8 mouse cellular contexts compared by ENCODE assay signal in genomic region chr3:83841095-83841850, GRCm38 (mm10). TPM values are rescaled to one million over a fixed set of nuclear protein-coding genes. Genes with fewer than 3 reads are reported as not detected.
A peak's percentile ranks its signal among the peaks of the same experiment; 100 is the strongest.
DNase-seq lines count a peak whose midpoint lies in the region; ATAC-seq and TF ChIP-seq lines count a peak whose summit lies in the region.

Tlr2 (minus strand) TSS chr3:83841767.

- H3K79me2 ChIP-seq in CH12.LX (replicated peaks; ENCODE audit: control insufficient read depth, extremely low read depth, insufficient read depth, poor library complexity, severe bottlenecking) = no peaks in the 10 kb centered on the region

- WGBS in forebrain, postnatal 0 days = under 1% methylated on average over 35 of the region's 35 CpGs
- under 1% methylated on average over 35 of the region's 35 CpGs for WGBS in hindbrain, embryonic 10.5 days

- in situ Hi-C loops in CH12.LX (cut with MboI; ENCODE audit: low pct_ligation_motif_present, low pct_unique_long_range_greater_than_20kb, low sequenced_read_pairs) = no loop called here

- TF ChIP-seq EP300 in CH12.LX (IDR thresholded peaks at IDR 0.05; ENCODE audit: low read length) = peak; percentile 88

- peak within 1 kb of the TSS; percentile 24 for H3K4me2 ChIP-seq in CH12.LX (ENCODE audit: insufficient read depth, low read depth, poor library complexity, severe bottlenecking)
- H3K4me2 ChIP-seq in forebrain, postnatal 0 days (ENCODE audit: low read depth) = peak within 1 kb of the TSS; percentile 74

- H3K36me3 ChIP-seq in CH12.LX (replicated peaks in 1 of 2; ENCODE audit: control insufficient read depth in 1 of 2, insufficient read depth in 1 of 2, low read length in 1 of 2) = peaks cover 15 to 33% of the 10 kb centered on the region in 2 experiments
- no peaks in the 10 kb centered on the region for H3K36me3 ChIP-seq in forebrain, postnatal 0 days (ENCODE audit: insufficient read depth)
- no peaks in the 10 kb centered on the region for H3K36me3 ChIP-seq in hindbrain, embryonic 10.5 days

- peak; percentile 60 for TF ChIP-seq RAD21 in CH12.LX (IDR thresholded peaks at IDR 0.05; ENCODE audit: low read depth, low read length)

- no peaks in the 10 kb centered on the region for H3K9me3 ChIP-seq in CH12.LX (replicated peaks; ENCODE audit: low read length)
- H3K9me3 ChIP-seq in forebrain, postnatal 0 days (ENCODE audit: low read length) = no peaks in the 10 kb centered on the region
- H3K9me3 ChIP-seq in hindbrain, embryonic 10.5 days = no peaks in the 10 kb centered on the region

- DNase-seq in CH12.LX (ENCODE audit: extremely low read depth) = peak; percentile 72
- peak; percentile 90 to 92 for DNase-seq in adrenal gland, postnatal 36 days
- DNase-seq in forebrain, postnatal 0 days = peak; percentile 10
- peak; percentile 67 for DNase-seq in hindbrain, embryonic 10.5 days (ENCODE audit: low spot score)
- peak; percentile 10 to 39 for DNase-seq in left cerebral cortex, postnatal 36 days (ENCODE audit: low spot score in 2 of 2)
- peak; percentile 19 to 20 for DNase-seq in right cerebral cortex, adult 2 months (ENCODE audit: low spot score in 2 of 2)
- DNase-seq in urinary bladder, adult 18-20 months (ENCODE audit: low spot score in 2 of 2) = peak; percentile 74 to 85

- peak within 1 kb of the TSS; percentile 34; the same call in 1 of the 2 replicates for H3K27ac ChIP-seq in CH12.LX (ENCODE audit: insufficient read depth, low read depth)
- H3K27ac ChIP-seq in forebrain, postnatal 0 days (ENCODE audit: low read depth, low read length) = no peak within 1 kb of the TSS
- H3K27ac ChIP-seq in hindbrain, embryonic 10.5 days = peak within 1 kb of the TSS; percentile 78

- dilution Hi-C loops in CH12.LX (cut with MboI; ENCODE audit: extremely low pct_ligation_motif_present, extremely low pct_unique_long_range_greater_than_20kb, low sequenced_read_pairs) = no loop called here

- TF ChIP-seq CTCF in CH12.LX (conservative IDR thresholded peaks at IDR 0.05 in 1 of 2, IDR thresholded peaks at IDR 0.05 in 1 of 2; ENCODE audit: low read depth in 2 of 2, low read length in 2 of 2) = peak in 1 of 2 experiments; percentile 71; a peak in 2 of 4 replicates
- TF ChIP-seq CTCF in forebrain, postnatal 0 days (IDR thresholded peaks at IDR 0.05; ENCODE audit: low read depth) = peak; percentile 28; the same call in 1 of the 2 replicates

- peaks cover 18 to 56% of the 10 kb centered on the region in 2 experiments for H3K4me1 ChIP-seq in CH12.LX (ENCODE audit: control insufficient read depth in 1 of 2, insufficient read depth in 2 of 2)
- no peaks in the 10 kb centered on the region for H3K4me1 ChIP-seq in forebrain, postnatal 0 days (ENCODE audit: insufficient read depth)
- H3K4me1 ChIP-seq in hindbrain, embryonic 10.5 days (replicated peaks) = peaks cover 10% of the 10 kb centered on the region

- peak; percentile 48 for ATAC-seq in forebrain, postnatal 0 days
- ATAC-seq in megakaryocyte progenitor cell, adult 5-6 weeks (replicated peaks; ENCODE audit: poor library complexity) = peak; percentile 57

- no peaks in the 10 kb centered on the region for H3K27me3 ChIP-seq in CH12.LX (replicated peaks)
- H3K27me3 ChIP-seq in forebrain, postnatal 0 days (ENCODE audit: insufficient read depth, low read length) = no peaks in the 10 kb centered on the region
- H3K27me3 ChIP-seq in hindbrain, embryonic 10.5 days (ENCODE audit: insufficient read depth, poor library complexity, severe bottlenecking) = peaks cover 35% of the 10 kb centered on the region

- intact Hi-C loops in left cerebral cortex, postnatal 36 days (cut with DNase I) = loop anchor here (5.0 kb wide), 1 partner anchor 56 kb away; no protein-coding TSS in a partner anchor

- H3K4me3 ChIP-seq in CH12.LX (replicated peaks in 1 of 3; ENCODE audit: low read depth in 2 of 3, low read length in 2 of 3, poor library complexity in 1 of 3) = peak within 1 kb of the TSS; percentile 63 to 89 (median 72)
- H3K4me3 ChIP-seq in forebrain, postnatal 0 days (ENCODE audit: low read depth, low read length) = peak within 1 kb of the TSS; percentile 40
- peak within 1 kb of the TSS; percentile 68 for H3K4me3 ChIP-seq in hindbrain, embryonic 10.5 days

- peak within 1 kb of the TSS; percentile 57 for H3K9ac ChIP-seq in CH12.LX (ENCODE audit: insufficient read depth, low read depth)
- peak within 1 kb of the TSS; percentile 14; the same call in 1 of the 2 replicates for H3K9ac ChIP-seq in forebrain, postnatal 0 days

- TF ChIP-seq POLR2A in CH12.LX (IDR thresholded peaks at IDR 0.05; ENCODE audit: low read depth, low read length) = peak; percentile 45; the same call in 1 of the 2 replicates

TF ChIP-seq in CH12.LX, 34 proteins besides CTCF, POLR2A, EP300 and RAD21:
- TF ChIP-seq IRF4 (IDR thresholded peaks at IDR 0.05; ENCODE audit: low read depth, low read length) = peak; percentile 84; the same call in 1 of the 2 replicates
- no peak for TF ChIP-seq TCF12 (IDR thresholded peaks at IDR 0.05; ENCODE audit: low read depth, low read length)
- TF ChIP-seq MEF2A (IDR thresholded peaks at IDR 0.05; ENCODE audit: borderline replicate concordance, low read depth, low read length) = peak; percentile 39
- TF ChIP-seq ZMIZ1 (IDR thresholded peaks at IDR 0.05; ENCODE audit: low read depth, low read length) = 0 out of 2 replicates have a peak, but pooled peaks have one; percentile 44
- no peak for TF ChIP-seq POLR2AphosphoS2 (IDR thresholded peaks at IDR 0.05; ENCODE audit: low read depth, low read length)
- TF ChIP-seq ELF1 (IDR thresholded peaks at IDR 0.05; ENCODE audit: low read depth, low read length) = peak; percentile 69
- TF ChIP-seq SMC3 (IDR thresholded peaks at IDR 0.05; ENCODE audit: low read depth, low read length) = peak; percentile 57
- TF ChIP-seq ZC3H11A (IDR thresholded peaks at IDR 0.05; ENCODE audit: low read depth, low read length) = no peak
- no peak for TF ChIP-seq GABPA (IDR thresholded peaks at IDR 0.05; ENCODE audit: insufficient replicate concordance, low read depth, low read length)
- peak; percentile 70 for TF ChIP-seq MAZ (IDR thresholded peaks at IDR 0.05; ENCODE audit: low read depth, low read length)
- TF ChIP-seq HCFC1 (IDR thresholded peaks at IDR 0.05; ENCODE audit: low read depth, low read length) = no peak
- TF ChIP-seq UBTF (IDR thresholded peaks at IDR 0.05; ENCODE audit: low read depth, low read length) = peak; percentile 87; the same call in 1 of the 2 replicates
- TF ChIP-seq BHLHE40 (IDR thresholded peaks at IDR 0.05; ENCODE audit: low read depth, low read length) = 0 out of 2 replicates have a peak, but pooled peaks have one; percentile 18
- TF ChIP-seq CHD2 (IDR thresholded peaks at IDR 0.05; ENCODE audit: low read length) = peak; percentile 56; the same call in 1 of the 2 replicates
- peak; percentile 59 for TF ChIP-seq NELFE (IDR thresholded peaks at IDR 0.05; ENCODE audit: low read depth, low read length)
- TF ChIP-seq MXI1 (IDR thresholded peaks at IDR 0.05; ENCODE audit: low read depth, low read length) = peak; percentile 42; the same call in 1 of the 2 replicates
- TF ChIP-seq SIN3A (IDR thresholded peaks at IDR 0.05; ENCODE audit: low read length) = peak; percentile 46; the same call in 1 of the 2 replicates
- TF ChIP-seq RCOR1 (conservative IDR thresholded peaks at IDR 0.05; ENCODE audit: low read depth, low read length) = no peak

RNA-seq across cellular contexts. Expression of gene Tlr2, which starts in this region (rescaled TPM):
- total RNA-seq in CH12.LX (2012; rRNA removed) (8.4 and 8.8 TPM in 2 replicates), CH12.LX (2014; rRNA removed) (19.9 and 21.5 TPM in 2 replicates)
- polyA plus RNA-seq in CH12.LX (2012; ENCODE audit: insufficient read length, low read depth) = 19.3 and 19.6 TPM in 2 replicates
- total RNA-seq in adrenal gland, postnatal 36 days (2021) = 1 to 10 TPM; 3.4 to 3.8 TPM
- 1.6 TPM in 2 replicates for total RNA-seq in forebrain, postnatal 0 days (2014; rRNA removed)
- polyA plus RNA-seq in forebrain, postnatal 0 days (2015; fragmentation: Nextera tagmentation; extraction: Ambion mirVana) = 0.89 and 1.3 TPM in 2 replicates
- polyA plus RNA-seq in hindbrain, embryonic 10.5 days (2016; fragmentation: Nextera tagmentation; extraction: Ambion mirVana) = 1.1 and 1.6 TPM in 2 replicates
- under 1 TPM; 0.64 to 0.68 TPM for total RNA-seq in left cerebral cortex, postnatal 36 days (2021)
- total RNA-seq in megakaryocyte progenitor cell, adult 5-6 weeks (2015) = 9.3 and 15.9 TPM in 2 replicates
- total RNA-seq in megakaryocyte progenitor cell, adult 5-6 weeks (2017) = 10.6 and 16.0 TPM in 2 replicates

Comparison
In these comparisons a context has a peak if more than half of its experiments do, and no peak if none do; other contexts are left out.
1. Peak in DNase-seq in left cerebral cortex, postnatal 36 days; RNA of the gene not detected or under 1 TPM.
2. DNase-seq: peak in every context shown above with its lines; median percentile 91 in adrenal gland, postnatal 36 days; 80 in urinary bladder, adult 18-20 months; 72 in CH12.LX; 67 in hindbrain, embryonic 10.5 days; 24 in left cerebral cortex, postnatal 36 days; 20 in right cerebral cortex, adult 2 months; 10 in forebrain, postnatal 0 days.